Mouse (Mus musculus): ENCODE data around the gene Mbtps2. TPM values are rescaled to one million over a fixed set of nuclear protein-coding genes. Genes with fewer than 3 reads are reported as not detected.
A peak's percentile ranks its signal among the peaks of the same experiment; 100 is the strongest.

Mbtps2 gene
- total RNA-seq, 4 experiments from 2014 or later, result 27.3 to 35.0 (median 28.6) TPM

- no peak for DNase-seq (ENCODE audit: low spot score in 2 of 2)
Observed at GRCm38 (mm10) chrX:157504506-157504905, 94.0 kb downstream of the Mbtps2 start.

GRCm38 (mm10) chrX:157501871-157502270 lies 96.6 kb downstream of the Mbtps2 start:
- DNase-seq (ENCODE audit: low spot score in 2 of 2), result no peak

GRCm38 (mm10) chrX:157500004-157500403 lies 98.5 kb downstream of the Mbtps2 start:
- DNase-seq (ENCODE audit: low spot score in 2 of 2), result no peak

DNA sequence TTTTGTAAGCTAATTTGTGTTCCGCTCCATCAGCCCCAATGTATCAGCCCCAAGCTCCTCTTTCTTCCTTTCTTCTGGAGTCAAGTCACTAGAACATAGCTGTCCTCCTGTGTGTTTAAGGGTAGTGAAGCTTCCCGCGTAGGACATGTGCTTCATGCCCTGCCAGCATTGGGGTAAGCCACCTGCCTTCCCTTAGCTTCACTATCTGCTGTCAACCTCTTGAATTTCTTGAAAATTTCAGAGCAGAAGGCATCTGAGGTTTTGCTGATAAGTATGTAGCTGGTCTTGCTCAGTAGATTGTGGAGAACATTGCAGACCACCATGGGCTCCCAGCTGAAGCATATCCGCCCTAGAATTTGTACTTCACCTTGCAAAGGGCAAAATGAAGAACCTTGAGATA lies 105.4 kb downstream of the Mbtps2 start:
- DNase-seq (ENCODE audit: low spot score in 2 of 2), result no peak

GRCm38 (mm10) chrX:157491944-157492726 lies 106.4 kb downstream of the Mbtps2 start, which contains the start of gene Sms:
Sms (minus strand) TSS chrX:157492287.
- peak; percentile 9 to 31 for DNase-seq (ENCODE audit: low spot score in 2 of 2)

GRCm38 (mm10) chrX:157491145-157491935 lies 107.2 kb downstream of the Mbtps2 start:
- DNase-seq (ENCODE audit: low spot score in 2 of 2), result peak; percentile 14 to 16

DNA sequence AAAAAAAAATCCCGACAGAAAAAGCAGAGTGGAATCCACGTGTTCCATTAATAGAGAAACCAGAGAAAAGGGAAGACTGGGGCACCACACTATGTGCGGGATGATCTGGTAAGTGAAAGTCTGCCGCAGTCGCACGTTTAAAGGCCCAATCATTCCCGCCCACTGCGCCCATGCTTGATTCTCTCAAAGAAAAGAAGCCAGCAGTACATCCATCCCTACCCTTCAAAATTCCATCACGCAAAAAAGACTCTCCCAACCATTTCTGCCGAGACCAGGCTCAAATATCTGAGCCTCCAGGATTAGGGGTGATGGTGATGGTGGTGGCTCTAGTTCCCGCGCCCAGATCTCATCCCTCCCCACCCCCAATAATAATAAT lies 107.8 kb downstream of the Mbtps2 start:
- peak in 1 of 2 experiments; percentile 8 for DNase-seq (ENCODE audit: low spot score in 2 of 2)

GRCm38 (mm10) chrX:157489871-157490721 lies 108.4 kb downstream of the Mbtps2 start:
- DNase-seq (ENCODE audit: low spot score in 2 of 2), result no peak

- DNase-seq (ENCODE audit: low spot score in 2 of 2), result no peak
Observed at GRCm38 (mm10) chrX:157488831-157489230, 109.7 kb downstream of the Mbtps2 start.

- DNase-seq (ENCODE audit: low spot score in 2 of 2), result no peak
Observed at GRCm38 (mm10) chrX:157486765-157487164, 111.8 kb downstream of the Mbtps2 start.

Other genes with a start within 250 kb of the Mbtps2 start
- under 1 TPM; 0.42 to 0.91 (median 0.64) TPM for gene Phex, start 183.4 kb downstream of the Mbtps2 start, total RNA-seq (2022)
- gene Sms, start 106.4 kb downstream of the Mbtps2 start, total RNA-seq (2022), result 10 to 100 TPM; 64.3 to 76.7 (median 73.3) TPM
- under 1 TPM in 2 of 4 experiments, not detected in 2; 0.85 to 0.93 TPM for gene Yy2, start 29.7 kb downstream of the Mbtps2 start, total RNA-seq (2022)
- not detected for gene Smpx, start 100.2 kb upstream of the Mbtps2 start, total RNA-seq (2022)
- under 1 TPM in 1 of 4 experiments, not detected in 3; 0.27 TPM for gene Klhl34, start 219.7 kb upstream of the Mbtps2 start, total RNA-seq (2022)